Mouse (Mus musculus) monocyte, adult 2 months (primary cell): Measurements from ENCODE around the gene Gm12184.
"Not testable (repeated sequence)": the region's sequence is repeated elsewhere in the genome, so short reads cannot be mapped to it uniquely, and the experiment has no call there.

ENCODE experiments used
- DNase-seq, 2 experiments: peaks; one replicate each; pipeline ENCODE4 v3.0.0; 2022; ENCODE audit warnings: low spot score in 2 of 2, low read depth in 1 of 2

Gm12184 gene

DNA sequence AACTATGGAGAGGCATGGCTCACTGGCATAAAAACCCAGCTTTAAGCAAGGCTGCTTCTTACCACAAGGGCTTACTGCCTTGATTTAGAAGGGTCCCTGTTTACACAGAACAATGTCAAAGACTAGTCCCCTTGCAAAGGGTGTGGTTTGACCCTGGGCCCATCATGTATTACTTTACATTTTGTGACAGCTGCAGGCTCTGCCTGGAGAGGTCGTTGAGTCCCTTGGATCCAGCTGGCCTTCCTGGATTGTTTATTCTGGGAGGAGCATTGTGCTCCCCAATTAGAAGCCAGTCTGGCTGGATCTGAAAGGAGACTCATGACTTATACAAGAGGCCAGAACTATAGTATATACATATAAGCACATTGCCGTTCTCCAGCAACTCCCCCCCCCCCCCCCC is 23.8 kb upstream of the Gm12184 start:
- DNase-seq: no peak

DNA sequence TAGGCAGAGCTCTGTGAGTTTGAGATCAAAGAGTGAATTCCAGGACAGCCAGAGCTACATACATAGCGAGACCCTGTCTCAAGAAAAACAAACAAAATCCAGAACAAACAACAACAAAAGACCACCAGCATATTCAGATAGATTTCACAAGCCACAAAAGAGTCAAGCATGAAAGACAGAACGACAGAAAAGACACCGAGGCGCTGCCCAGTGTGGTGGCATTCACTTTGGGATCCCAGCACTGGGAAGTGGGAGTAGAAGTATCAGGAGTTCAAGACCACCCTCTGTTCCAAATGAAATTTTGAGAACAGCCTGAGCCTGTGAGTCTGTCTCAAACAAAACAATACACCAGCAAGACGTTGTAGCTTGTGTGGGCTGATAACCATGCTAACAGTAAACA is 20.4 kb upstream of the Gm12184 start:
- no peak for DNase-seq

DNA sequence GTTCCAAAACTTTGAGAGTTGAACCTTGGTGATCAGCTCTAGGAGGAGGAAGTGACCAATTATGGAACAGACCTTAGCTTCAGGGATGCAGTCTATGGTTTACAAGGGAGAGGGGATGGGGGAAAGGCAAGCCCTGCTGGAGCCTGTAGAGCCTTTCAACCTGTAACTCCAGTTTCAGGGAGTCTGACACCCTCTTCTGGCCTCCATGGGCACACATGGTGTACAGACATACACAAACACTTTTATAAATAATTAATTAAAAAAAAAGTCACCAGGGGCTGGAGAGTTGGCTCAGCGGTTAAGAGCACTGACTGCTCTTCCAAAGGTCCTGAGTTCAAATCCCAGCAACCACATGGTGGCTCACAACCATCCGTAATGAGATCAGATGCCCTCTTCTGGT is 19.9 kb upstream of the Gm12184 start:
- not testable (repeated sequence) for DNase-seq

DNA sequence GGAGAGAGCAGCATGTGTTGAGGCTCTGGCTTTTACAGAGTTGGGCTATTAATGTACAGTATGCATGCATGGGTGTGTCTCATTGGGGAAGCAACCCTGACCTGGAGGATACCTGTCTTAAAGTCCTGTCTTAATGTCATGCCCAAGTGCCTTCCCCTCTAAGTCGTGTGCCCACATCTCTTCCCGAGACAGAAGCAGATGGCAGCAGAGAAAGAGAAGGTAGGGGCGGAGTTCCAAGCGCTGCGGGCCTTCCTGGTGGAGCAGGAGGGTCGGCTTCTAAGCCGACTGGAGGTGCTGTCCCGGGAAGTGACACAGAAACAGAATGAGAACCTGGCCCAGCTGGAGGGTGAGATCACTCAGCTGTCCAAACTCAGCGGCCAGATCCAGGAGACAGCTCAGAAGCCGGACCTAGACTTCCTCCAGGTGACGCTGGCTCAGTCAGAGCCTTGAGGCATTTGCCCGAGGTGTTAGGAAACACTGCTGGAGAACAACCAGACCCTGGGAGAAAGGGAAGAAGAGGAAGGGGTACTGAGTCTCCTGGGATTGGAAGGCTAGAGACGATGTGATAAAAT is 18.9 kb upstream of the Gm12184 start:
- no peak for DNase-seq

DNA sequence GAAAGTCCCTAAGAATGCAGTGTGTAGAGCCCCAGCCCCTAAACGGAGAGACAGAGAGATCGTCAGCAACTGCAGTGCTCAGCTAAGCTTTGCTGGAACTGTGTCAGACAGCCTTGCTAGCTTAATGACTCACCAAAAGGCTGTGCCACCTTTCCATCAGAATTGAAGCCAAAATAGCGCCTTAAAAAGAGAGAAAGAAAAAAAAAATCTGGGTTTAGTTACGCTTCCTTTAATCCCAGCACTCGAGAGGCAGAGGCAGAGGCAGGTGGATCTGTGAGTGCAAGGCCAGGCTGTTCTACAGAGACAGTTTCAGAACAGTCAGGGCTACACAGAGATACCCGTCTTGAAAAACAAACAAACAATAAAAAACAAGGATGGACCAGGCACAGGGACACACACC is 17.9 kb upstream of the Gm12184 start:
- DNase-seq: no peak

DNA sequence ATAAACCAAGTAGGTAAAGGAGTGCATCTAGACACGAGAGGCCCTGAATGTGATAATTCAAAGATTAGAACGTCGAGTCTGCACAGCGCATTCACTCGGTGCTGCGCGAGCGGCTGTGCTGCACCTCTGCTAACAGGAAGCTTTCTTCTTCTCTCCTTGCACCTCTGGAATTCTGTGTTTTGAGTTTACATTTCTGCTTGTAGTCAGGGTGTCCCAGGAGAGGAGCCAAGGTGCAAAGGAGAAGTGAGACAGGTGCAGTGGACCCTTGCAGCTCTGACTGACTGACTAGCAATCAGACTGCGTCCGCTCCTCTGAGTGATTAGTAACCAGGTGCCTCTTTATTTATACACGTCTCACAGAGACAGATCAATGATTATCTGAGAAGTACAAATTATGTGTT is 16.7 kb upstream of the Gm12184 start:
- no peak for DNase-seq

DNA sequence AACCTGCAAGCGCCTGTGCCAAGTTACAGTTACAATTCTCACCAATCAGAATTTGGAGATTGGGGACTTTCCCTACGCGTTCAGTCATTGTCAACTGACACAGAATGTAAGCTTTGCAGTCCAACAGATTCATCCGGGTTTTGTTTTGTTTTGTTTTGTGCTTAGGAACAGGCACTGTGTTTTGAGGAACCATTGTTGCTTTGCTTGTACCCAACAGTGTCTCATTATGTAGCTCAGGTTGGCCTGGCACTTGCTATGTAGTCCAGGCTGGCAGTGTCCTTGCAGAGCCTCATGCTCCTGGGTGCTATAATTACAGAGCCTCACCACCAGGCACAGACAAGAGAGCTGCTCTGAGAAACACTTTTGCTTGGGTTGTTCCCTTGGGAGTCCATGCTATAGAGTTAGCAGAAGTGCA is 15.9 kb upstream of the Gm12184 start:
- DNase-seq: no peak

DNA sequence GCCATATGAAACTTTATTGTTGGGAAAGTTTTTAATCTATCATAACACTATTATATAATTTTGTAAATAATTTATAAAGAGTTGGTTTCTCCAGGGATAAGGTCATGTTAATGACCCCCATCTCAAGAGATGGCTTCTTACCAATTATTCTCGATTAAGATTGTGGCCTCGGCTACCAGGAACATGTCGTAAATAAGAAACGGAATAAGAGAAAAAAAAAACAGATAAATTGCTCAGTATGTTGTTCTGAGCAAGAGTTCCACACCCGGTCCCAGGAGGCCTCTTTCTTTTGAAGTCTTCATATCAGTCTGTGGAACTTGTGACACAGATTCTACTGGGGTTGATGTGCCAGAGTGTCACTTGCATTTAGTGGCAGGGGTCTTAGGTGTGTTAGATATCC is 14.8 kb upstream of the Gm12184 start:
- DNase-seq: no peak

DNA sequence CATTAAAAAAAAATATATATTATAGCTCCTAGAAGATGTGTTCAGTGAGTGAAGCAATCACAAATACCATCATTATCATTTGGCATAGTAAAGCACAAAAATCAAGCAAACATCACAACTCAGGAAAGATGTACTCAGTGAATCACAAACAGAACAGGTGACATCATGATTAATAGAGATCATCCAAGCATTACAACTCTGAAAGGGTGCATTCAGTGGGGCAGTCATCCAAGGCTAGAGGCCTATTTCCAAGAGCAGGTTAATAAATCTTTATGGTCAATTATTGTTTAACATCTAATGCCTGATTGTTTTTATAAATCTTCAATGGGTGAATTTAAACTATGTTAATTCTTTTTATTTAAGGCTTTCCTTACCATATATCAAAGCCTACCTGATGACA is 14.3 kb upstream of the Gm12184 start:
- no peak for DNase-seq

DNA sequence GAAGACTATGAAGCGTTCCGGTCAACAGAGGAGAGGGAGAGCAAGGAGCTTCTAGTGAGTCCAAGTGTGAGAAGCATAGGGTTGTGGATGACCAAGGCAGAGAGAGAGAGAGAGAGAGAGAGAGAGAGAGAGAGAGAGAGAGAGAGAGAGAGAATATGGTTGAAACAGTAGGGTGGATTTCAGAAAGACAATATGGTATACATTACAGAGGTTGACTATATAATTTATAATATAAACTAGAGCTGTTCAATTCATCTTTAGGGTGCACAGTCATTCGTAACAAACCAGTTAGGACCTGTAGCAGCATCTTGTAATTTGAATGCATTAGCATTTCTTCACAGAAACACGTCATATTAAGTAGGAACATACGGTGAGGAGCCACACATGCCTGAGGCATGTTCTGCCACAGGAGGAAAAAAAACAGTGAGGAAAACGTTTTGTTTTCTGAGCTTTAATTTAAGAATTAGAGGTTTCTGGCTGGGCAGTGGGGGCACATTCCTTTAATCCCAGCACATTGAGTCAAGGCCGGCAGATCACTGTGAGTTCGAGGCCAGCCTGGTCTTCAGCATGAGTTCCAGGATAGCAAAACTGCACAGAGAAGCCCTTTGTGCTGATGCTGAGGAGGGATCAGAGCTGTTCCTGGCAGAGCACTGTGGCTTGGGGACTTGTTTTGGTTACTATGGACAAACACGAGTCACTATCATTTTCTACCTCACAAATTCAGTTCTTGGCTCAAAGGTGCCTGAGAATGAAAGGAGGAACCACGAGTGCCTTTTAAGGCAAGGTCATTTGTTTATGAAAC is 12.6 kb upstream of the Gm12184 start:
- no peak for DNase-seq

DNA sequence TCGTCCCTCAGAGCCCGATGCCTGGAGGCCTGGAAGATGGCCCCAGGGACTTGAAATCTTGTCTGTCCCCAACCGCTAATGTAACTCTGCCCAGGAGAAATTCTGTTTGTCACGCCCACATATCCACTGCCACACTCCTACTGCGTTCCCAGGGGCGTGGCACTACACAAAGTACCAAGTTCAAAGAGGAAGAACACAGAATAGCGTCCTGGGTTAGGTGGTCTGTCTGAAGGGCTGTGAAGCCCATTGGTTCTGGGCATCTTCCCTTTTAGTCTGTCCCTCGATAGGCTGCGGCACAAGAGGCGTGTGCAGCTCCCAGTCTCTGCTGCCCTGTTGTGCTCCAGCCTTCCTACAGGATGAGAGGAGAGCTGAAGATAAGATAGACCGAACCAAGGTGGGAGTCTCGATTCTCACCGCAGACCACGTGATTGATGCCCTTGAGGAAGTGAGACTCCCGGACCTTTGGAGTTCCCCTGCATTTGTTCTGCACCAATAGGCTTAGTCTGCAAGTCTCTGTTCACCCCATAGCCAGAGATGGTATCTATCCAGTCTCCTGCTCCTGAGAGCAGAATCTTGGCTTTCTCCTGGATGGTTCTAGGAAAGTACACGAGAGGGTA is 11.8 kb upstream of the Gm12184 start:
- DNase-seq: peak in 1 of 2 experiments; percentile 50

DNA sequence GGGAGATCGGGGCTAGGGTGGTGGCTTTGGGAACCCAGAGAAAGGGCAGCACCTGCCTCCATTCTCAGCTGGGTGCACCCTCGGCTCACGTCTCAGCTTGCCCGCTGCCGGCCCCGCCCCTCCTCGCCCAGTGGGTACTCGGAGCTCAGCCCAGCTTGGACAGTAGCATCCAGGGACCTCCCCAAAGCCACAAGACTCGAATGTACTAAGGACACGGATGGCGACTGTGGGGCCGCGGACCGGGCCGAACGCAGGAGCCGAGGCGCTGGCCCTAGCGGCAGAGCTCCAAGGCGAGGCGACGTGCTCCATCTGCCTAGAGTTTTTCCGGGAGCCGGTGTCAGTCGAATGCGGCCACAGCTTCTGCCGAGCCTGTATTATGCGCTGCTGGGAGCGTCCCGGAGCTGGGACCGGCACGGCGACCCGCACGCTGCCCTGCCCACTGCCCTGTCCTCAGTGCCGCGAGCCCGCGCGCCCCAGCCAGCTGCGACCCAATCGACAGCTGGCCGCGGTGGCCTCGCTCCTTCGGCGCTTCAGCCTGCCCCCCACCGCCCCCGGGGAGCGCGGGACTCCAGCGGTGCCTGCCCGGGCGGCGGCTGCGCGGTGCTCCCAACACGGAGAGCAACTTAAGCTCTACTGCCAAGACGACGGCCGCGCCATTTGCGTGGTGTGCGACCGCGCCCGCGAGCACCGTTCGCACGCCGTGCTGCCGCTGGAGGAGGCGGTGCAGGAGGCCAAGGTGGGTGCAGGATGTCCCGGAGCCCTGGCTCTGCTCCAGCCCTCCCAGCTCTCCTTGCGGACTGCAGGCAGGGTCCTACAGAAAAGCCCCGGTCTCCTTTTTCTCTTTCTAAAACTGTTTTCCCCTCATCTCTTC is 11.1 kb upstream of the Gm12184 start:
- no peak for DNase-seq

DNA sequence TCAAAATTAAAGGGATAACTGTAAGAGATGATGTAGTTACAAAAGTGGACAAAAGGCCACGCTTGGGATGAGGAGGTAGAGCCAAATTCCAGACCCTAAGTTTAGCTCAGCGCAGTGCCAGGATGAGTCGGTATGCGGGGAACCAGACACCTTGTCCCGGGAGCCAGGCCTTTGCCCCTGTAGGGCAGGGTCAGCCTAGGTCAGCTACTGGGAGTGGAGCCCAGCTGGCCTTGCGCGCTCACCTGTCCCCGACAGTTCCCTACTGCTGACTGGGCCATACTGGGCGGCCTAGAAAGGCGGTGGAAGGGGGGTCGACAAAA is 10.5 kb upstream of the Gm12184 start:
- DNase-seq: no peak

DNA sequence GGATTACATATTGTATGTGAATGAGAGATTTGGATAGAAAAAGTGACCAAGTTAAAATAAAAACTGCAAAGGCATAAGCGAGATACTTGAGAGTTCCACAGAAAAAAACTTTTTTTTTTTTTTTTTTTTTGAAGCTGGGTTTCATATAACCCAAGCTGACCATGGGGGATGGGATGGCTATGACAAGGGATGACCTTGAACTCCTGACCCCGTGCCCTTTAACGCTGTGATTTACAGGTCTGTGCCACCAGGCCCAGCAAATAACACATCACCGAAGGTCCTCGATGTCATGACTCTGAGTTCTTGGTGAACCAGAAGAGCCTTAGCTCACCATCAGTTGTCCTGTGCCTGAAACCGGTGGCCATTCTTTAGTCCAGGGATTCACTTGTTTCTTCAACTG is 9.5 kb upstream of the Gm12184 start:
- no peak for DNase-seq

DNA sequence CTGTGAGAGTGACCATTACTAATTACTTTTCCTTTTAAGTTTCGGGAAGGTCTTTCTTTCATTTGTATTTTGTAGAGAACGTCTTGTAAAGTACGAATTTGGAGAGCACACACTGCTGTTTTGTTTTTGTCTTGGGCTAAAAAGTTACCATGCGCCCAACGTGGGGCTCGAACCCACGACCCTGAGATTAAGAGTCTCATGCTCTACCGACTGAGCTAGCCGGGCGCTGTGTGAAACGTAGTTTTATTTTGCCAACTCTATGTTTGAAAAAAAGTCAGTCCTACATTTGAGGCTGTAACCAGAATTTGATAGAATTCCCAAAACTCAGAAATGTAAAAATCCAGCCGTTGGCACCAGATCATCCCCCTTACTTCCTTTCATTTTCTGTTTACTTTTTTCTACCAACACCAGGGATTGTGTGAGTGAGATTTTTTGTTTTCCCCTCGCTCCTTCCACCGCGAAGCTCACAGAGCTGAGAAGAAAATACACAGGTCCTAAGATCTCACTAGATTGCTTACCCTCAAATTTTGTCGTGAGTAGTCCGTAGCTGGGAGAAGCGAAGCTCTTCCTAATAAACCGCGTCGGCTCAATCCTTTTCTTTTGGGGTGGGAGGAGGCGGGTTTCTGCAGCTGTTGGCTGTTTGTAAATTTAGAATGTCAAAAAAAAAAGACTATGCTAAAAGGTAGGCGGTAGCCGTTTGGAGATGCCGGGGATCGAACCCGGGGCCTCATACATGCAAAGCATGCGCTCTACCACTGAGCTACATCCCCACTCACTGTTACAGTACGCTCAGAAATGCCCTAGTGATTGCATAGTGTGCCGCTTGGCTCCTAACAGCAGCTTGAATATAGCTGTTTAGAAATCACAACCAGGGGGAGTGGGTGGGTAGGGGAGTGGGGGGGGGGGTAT is 7.5 kb upstream of the Gm12184 start:
- peak; percentile 74 to 88 for DNase-seq

DNA sequence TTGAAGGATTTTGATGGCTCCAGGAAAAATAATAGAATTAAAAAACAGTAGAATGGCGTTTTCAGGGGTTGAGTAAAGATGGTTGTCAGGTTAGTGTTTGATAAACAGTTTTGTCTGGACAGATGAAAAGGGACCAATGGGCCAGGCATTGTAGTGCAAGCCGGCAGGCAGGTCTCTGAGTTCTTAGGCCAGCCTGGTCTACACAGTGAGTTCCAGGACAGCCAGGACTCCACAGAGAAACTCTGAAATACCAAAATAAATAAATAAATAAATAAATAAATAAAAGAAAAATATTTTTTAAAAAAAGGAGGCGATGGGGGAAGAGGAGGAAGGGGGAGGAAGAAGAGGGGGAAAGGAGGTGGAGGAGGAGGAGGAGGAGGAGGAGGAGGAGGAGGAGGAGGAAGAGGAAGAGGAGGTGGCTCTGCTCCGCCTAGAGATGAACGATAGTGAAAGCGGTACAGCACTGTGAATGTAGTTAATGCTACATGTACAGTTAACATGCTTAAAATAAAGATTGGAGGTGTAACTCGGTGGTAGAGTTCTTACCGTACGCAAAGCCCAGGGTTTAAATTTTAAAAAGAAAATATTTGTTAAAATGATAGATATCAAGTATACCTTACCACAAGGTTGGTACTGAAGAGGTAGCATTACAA is 6.7 kb upstream of the Gm12184 start:
- DNase-seq: no peak

DNA sequence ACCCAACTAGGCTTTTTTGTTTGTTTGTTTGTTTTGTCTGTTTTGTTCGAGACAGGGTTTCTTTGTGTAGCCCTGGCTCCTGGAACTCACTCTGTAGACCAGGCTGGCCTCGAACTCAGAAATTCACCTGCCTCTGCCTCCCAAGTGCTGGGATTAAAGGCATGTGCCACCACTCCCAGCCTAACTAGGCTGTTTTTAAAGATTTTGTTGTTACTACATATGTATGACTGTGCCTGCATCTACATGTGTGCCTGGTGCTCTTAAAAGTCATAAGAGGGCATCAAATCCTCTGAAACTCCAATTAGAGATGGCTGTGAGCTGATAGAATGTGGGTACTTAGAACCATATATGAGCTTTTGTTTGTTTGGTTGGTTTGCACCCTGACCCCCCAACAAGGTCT is 4.8 kb upstream of the Gm12184 start:
- no peak for DNase-seq

DNA sequence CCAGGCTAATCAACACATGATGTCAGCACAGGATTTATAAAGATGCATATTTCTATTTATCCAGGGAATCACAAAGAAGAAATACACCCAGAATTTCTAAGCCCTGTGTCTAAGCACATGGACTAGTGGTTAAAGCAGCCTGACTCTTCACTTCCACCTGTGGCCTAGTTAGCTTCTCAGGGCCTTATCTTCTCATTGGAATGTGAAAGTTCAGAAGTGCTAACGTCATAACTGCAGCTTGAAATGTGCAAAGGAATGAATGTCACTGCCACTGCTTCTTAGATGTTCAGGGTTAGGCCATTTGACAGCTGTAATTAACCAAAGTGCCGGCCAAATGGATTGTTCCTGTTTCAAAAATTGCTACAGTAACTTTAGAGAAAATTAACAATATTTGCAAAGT is 3.8 kb upstream of the Gm12184 start:
- no peak for DNase-seq

DNA sequence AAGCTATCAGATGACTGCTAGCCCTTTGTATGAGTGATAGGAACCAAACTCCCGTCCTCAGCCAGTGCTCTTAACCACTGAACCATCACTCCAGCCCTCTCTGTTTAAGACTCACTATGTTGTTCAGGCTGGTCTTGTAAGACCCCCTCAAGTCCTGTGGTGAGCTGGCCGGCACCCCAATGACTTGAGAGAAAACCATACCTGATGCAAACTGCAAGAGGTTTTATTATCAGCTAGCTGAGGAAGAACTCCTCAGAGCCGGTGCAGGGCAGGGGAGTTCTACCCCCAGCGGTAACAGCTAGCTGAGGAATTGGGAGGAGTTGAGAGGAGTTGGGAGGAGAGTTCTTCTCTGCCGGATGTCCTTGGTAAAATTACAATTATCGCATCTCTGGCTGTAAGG is 1.5 kb upstream of the Gm12184 start:
- no peak for DNase-seq

DNA sequence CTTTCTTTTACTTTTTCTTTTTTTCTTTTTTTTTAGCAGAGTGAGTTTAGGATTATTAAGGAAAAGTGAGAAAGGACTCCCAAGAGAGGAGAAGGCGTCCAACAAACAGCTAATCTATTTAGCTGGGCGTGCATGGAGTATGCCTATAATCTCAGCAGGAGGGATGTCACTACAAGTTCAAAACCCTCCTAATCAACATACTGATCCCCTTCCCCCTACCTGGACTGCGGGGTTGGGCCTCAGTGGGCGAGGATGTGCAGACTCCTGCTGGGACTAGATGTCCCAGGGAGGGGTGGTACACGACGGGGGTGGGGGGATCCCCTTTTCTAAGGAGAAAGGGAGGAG is 269 bp upstream of the Gm12184 start:
- DNase-seq: no peak
